Mouse (Mus musculus) MEL (cell line): ENCODE measurements around the gene Copg2. TPM values are rescaled to one million over a fixed set of nuclear protein-coding genes. Genes with fewer than 3 reads are reported as not detected.

ENCODE experiments used
- DNase-seq: peaks from one replicate; pipeline ENCODE4 v3.0.0; 2011; ENCODE audit warnings: low read depth, low spot score
- H3K27ac ChIP-seq: 2 replicates; pipeline ENCODE4 v1.5.1; 2012; ENCODE audit warnings: low read depth, mild to moderate bottlenecking, control low read depth, low read length, moderate library complexity; ENCODE audit not compliant: control insufficient read depth
- H3K27me3 ChIP-seq, 2 experiments: fragments of 150-350 bp in 1 of 2; sonication (generic) in 1 of 2; 2 replicates each; pipeline ENCODE4 v1.6.1; 2012; ENCODE audit warnings: low read length in 2 of 2, mild to moderate bottlenecking in 2 of 2, improper control_type of control experiment in 1 of 2, moderate library complexity in 1 of 2; ENCODE audit not compliant: insufficient read depth in 2 of 2, control insufficient read depth in 1 of 2
- H3K36me3 ChIP-seq, 2 experiments: 2 replicates each; pipeline ENCODE4 v1.6.1; 2012 to 2014; ENCODE audit warnings: low read length in 2 of 2, improper control_type of control experiment in 1 of 2, inconsistent platforms in 1 of 2, mild to moderate bottlenecking in 1 of 2; ENCODE audit not compliant: insufficient read depth in 2 of 2, control insufficient read depth in 1 of 2
- H3K4me1 ChIP-seq, 2 experiments: fragments of 150-350 bp in 1 of 2; sonication (generic) in 1 of 2; 2 replicates each; pipeline ENCODE4 v1.6.1; 2012; ENCODE audit warnings: low read length in 2 of 2, improper control_type of control experiment in 1 of 2, mild to moderate bottlenecking in 1 of 2; ENCODE audit not compliant: insufficient read depth in 2 of 2, control insufficient read depth in 1 of 2
- H3K4me3 ChIP-seq, 2 experiments: fragments of 150-350 bp in 1 of 2; sonication (generic) in 1 of 2; 2 replicates each; pipeline ENCODE4 v1.5.1; 2012; ENCODE audit warnings: low read depth in 2 of 2, low read length in 2 of 2, mild to moderate bottlenecking in 2 of 2, moderate library complexity in 2 of 2, control low read depth in 1 of 2, improper control_type of control experiment in 1 of 2; ENCODE audit not compliant: control insufficient read depth in 1 of 2, insufficient read depth in 1 of 2
- H3K79me2 ChIP-seq: 2 replicates; pipeline ENCODE4 v1.6.1; 2012; ENCODE audit warnings: mild to moderate bottlenecking, low read length, moderate library complexity; ENCODE audit not compliant: control insufficient read depth, poor library complexity, insufficient read depth
- H3K9ac ChIP-seq: 2 replicates; pipeline ENCODE4 v1.6.1; 2012; ENCODE audit warnings: low read depth, mild to moderate bottlenecking, control low read depth, low read length, moderate library complexity; ENCODE audit not compliant: control insufficient read depth, poor library complexity, severe bottlenecking
- H3K9me3 ChIP-seq: fragments of 150-350 bp; sonication (generic); replicated peaks from 2 replicates; pipeline ENCODE4 v1.6.1; 2012; ENCODE audit warnings: mild to moderate bottlenecking, low read length, improper control_type of control experiment, moderate library complexity; ENCODE audit not compliant: insufficient read depth
- BHLHE40 ChIP-seq: IDR thresholded peaks from 2 replicates; pipeline ENCODE4 v1.6.1; 2012; ENCODE audit warnings: low read depth, mild to moderate bottlenecking, inconsistent platforms, low read length, improper control_type of control experiment, borderline replicate concordance
- CHD1 ChIP-seq: IDR thresholded peaks from 2 replicates; pipeline ENCODE4 v1.6.1; 2012; ENCODE audit warnings: low read depth, mild to moderate bottlenecking, inconsistent platforms, low read length, improper control_type of control experiment
- CHD2 ChIP-seq: IDR thresholded peaks from 2 replicates; pipeline ENCODE4 v1.6.1; 2011; ENCODE audit warnings: low read length, improper control_type of control experiment
- CTCF ChIP-seq, 3 experiments: IDR thresholded peaks in 2 of 3; conservative IDR thresholded peaks in 1 of 3; 2 replicates each; pipeline ENCODE4 v1.5.1; 2011 to 2012; ENCODE audit warnings: low read length in 3 of 3, low read depth in 2 of 3, mild to moderate bottlenecking in 2 of 3, improper control_type of control experiment in 1 of 3, inconsistent platforms in 1 of 3, mixed read lengths in 1 of 3, moderate library complexity in 1 of 3; ENCODE audit not compliant: control insufficient read depth in 1 of 3, insufficient read depth in 1 of 3, poor library complexity in 1 of 3, severe bottlenecking in 1 of 3
- E2F4 ChIP-seq: IDR thresholded peaks from 2 replicates; pipeline ENCODE4 v1.6.1; 2011; ENCODE audit warnings: low read depth, low read length, improper control_type of control experiment, borderline replicate concordance
- ELF1 ChIP-seq: IDR thresholded peaks from 2 replicates; pipeline ENCODE4 v1.6.1; 2014; ENCODE audit warnings: low read depth, mild to moderate bottlenecking, inconsistent platforms, low read length, improper control_type of control experiment, moderate library complexity
- EP300 ChIP-seq, 2 experiments: IDR thresholded peaks; 2 replicates each; pipeline ENCODE4 v1.6.1; 2011; ENCODE audit warnings: improper control_type of control experiment in 2 of 2, low read length in 2 of 2, low read depth in 1 of 2, mild to moderate bottlenecking in 1 of 2
- GABPA ChIP-seq: IDR thresholded peaks from 2 replicates; pipeline ENCODE4 v1.6.1; 2012; ENCODE audit warnings: low read depth, mild to moderate bottlenecking, inconsistent platforms, low read length, improper control_type of control experiment, moderate library complexity
- GATA1 ChIP-seq: IDR thresholded peaks from 2 replicates; pipeline ENCODE4 v1.6.1; 2011; ENCODE audit warnings: low read depth, low read length, improper control_type of control experiment
- KAT2A ChIP-seq: conservative IDR thresholded peaks from 2 replicates; pipeline ENCODE4 v1.6.1; 2012; ENCODE audit warnings: low read depth, low read length, improper control_type of control experiment, inconsistent platforms
- MAFK ChIP-seq: IDR thresholded peaks from 2 replicates; pipeline ENCODE4 v1.6.1; 2011; ENCODE audit warnings: low read depth, mild to moderate bottlenecking, low read length, improper control_type of control experiment, borderline replicate concordance
- MAZ ChIP-seq: IDR thresholded peaks from 2 replicates; pipeline ENCODE4 v1.6.1; 2012; ENCODE audit warnings: low read depth, mild to moderate bottlenecking, inconsistent platforms, low read length, improper control_type of control experiment
- MEF2A ChIP-seq: IDR thresholded peaks from 2 replicates; pipeline ENCODE4 v1.6.1; 2014; ENCODE audit warnings: low read depth, mild to moderate bottlenecking, inconsistent platforms, low read length, improper control_type of control experiment; ENCODE audit not compliant: poor library complexity, insufficient replicate concordance, severe bottlenecking; ENCODE audit errors: extremely low read depth
- MYB ChIP-seq: IDR thresholded peaks from 2 replicates; pipeline ENCODE4 v1.6.1; 2011; ENCODE audit warnings: mild to moderate bottlenecking, low read depth, low read length, improper control_type of control experiment
- MYC ChIP-seq: IDR thresholded peaks from 2 replicates; pipeline ENCODE4 v1.6.1; 2011; ENCODE audit warnings: low read depth, mild to moderate bottlenecking, low read length, improper control_type of control experiment, moderate library complexity
- NELFE ChIP-seq: IDR thresholded peaks from 2 replicates; pipeline ENCODE4 v1.6.1; 2011; ENCODE audit warnings: low read depth, low read length, improper control_type of control experiment
- NRF1 ChIP-seq: IDR thresholded peaks from 2 replicates; pipeline ENCODE4 v1.6.1; 2014; ENCODE audit warnings: low read depth, mild to moderate bottlenecking, inconsistent platforms, low read length, improper control_type of control experiment, moderate library complexity; ENCODE audit not compliant: poor library complexity, insufficient read depth, severe bottlenecking
- POLR2A ChIP-seq, 2 experiments: IDR thresholded peaks; 2 replicates each; pipeline ENCODE4 v1.6.1; 2011 to 2012; ENCODE audit warnings: low read length in 2 of 2, mild to moderate bottlenecking in 2 of 2, control low read depth in 1 of 2, improper control_type of control experiment in 1 of 2, low read depth in 1 of 2, moderate library complexity in 1 of 2; ENCODE audit not compliant: control insufficient read depth in 1 of 2, insufficient read depth in 1 of 2, poor library complexity in 1 of 2
- POLR2AphosphoS2 ChIP-seq: IDR thresholded peaks from 2 replicates; pipeline ENCODE4 v1.6.1; 2011; ENCODE audit warnings: low read length, improper control_type of control experiment
- POLR2AphosphoS5 ChIP-seq: IDR thresholded peaks from 2 replicates; pipeline ENCODE4 v1.6.1; 2012; ENCODE audit warnings: low read depth, borderline replicate concordance, mild to moderate bottlenecking, inconsistent platforms, low read length, moderate library complexity, mixed read lengths
- RAD21 ChIP-seq: IDR thresholded peaks from 2 replicates; pipeline ENCODE4 v1.6.1; 2011; ENCODE audit warnings: mild to moderate bottlenecking, low read depth, low read length, improper control_type of control experiment
- RCOR1 ChIP-seq: IDR thresholded peaks from 2 replicates; pipeline ENCODE4 v1.6.1; 2012; ENCODE audit warnings: low read depth, mild to moderate bottlenecking, inconsistent platforms, low read length, improper control_type of control experiment
- SMC3 ChIP-seq: IDR thresholded peaks from 2 replicates; pipeline ENCODE4 v1.6.1; 2011; ENCODE audit warnings: low read depth, low read length, improper control_type of control experiment
- TBP ChIP-seq: IDR thresholded peaks from 2 replicates; pipeline ENCODE4 v1.8.0; 2011; ENCODE audit warnings: low read depth, low read length, improper control_type of control experiment
- TCF12 ChIP-seq: IDR thresholded peaks from 2 replicates; pipeline ENCODE4 v1.6.1; 2014; ENCODE audit warnings: low read depth, mild to moderate bottlenecking, inconsistent platforms, low read length, improper control_type of control experiment, moderate library complexity
- UBTF ChIP-seq: IDR thresholded peaks from 2 replicates; pipeline ENCODE4 v1.6.1; 2012; ENCODE audit warnings: low read depth, mild to moderate bottlenecking, inconsistent platforms, low read length, improper control_type of control experiment, moderate library complexity, borderline replicate concordance; ENCODE audit not compliant: insufficient read depth
- USF1 ChIP-seq: IDR thresholded peaks from 2 replicates; pipeline ENCODE4 v1.6.1; 2014; ENCODE audit warnings: low read depth, mild to moderate bottlenecking, inconsistent platforms, low read length, improper control_type of control experiment, moderate library complexity
- ZMIZ1 ChIP-seq: IDR thresholded peaks from 2 replicates; pipeline ENCODE4 v1.6.1; 2012; ENCODE audit warnings: low read depth, mild to moderate bottlenecking, inconsistent platforms, low read length, improper control_type of control experiment, moderate library complexity
- ZNF384 ChIP-seq: IDR thresholded peaks from 2 replicates; pipeline ENCODE4 v1.6.1; 2012; ENCODE audit warnings: low read depth, mild to moderate bottlenecking, inconsistent platforms, low read length, improper control_type of control experiment
- polyA plus RNA-seq, 2 experiments: library from polyadenylated mRNA; stranded (reverse) in 1 of 2; unstranded in 1 of 2; fragments of >175 nt in 1 of 2; fragments of >200 nt in 1 of 2; gene quantifications; 2 replicates each; pipeline versions ENCODE4 v1.2.1 to v1.2.4; 2012; ENCODE audit warnings: low replicate concordance in 2 of 2, low read depth in 1 of 2; ENCODE audit not compliant: insufficient read length in 2 of 2, insufficient read depth in 1 of 2, missing spikeins in 1 of 2
- total RNA-seq: library from RNA; depleted of rRNA; stranded (reverse); fragments of 300-350 nt; gene quantifications from 2 replicates; pipeline ENCODE4 v1.2.3, GENCODE M21; 2012

Copg2 gene
- total and polyA plus RNA-seq, 3 experiments = 14.8 to 20.3 TPM; not detected in 1

GRCm38 (mm10) chr6:30904911-30905310 lies 8.3 kb upstream of the Copg2 start:
- no peaks in the 10 kb centered on the region for H3K36me3 ChIP-seq
- no peak overlapping the region for H3K4me3 ChIP-seq
- H3K27ac ChIP-seq = no peak overlapping the region
- H3K9ac ChIP-seq = no peak overlapping the region
- H3K4me1 ChIP-seq = no peaks in the 10 kb centered on the region; a peak in 1 of 4 replicates
- H3K9me3 ChIP-seq = no peaks in the 10 kb centered on the region
- no peaks in the 10 kb centered on the region for H3K79me2 ChIP-seq
- no peak for TF ChIP-seq MYC
- TF ChIP-seq POLR2A (IDR thresholded peaks at IDR 0.05; ENCODE audit: control insufficient read depth in 1 of 2, insufficient read depth in 1 of 2, low read depth in 1 of 2, low read length in 2 of 2, poor library complexity in 1 of 2) = no peak
- TF ChIP-seq MAZ = no peak
- TF ChIP-seq MAFK = no peak
- no peak for TF ChIP-seq NRF1
- TF ChIP-seq KAT2A = no peak
- no peak for TF ChIP-seq CHD2
- no peak for TF ChIP-seq EP300 (IDR thresholded peaks at IDR 0.05; ENCODE audit: low read depth in 1 of 2, low read length in 2 of 2)
- TF ChIP-seq CHD1 = no peak
- TF ChIP-seq MEF2A = no peak
- TF ChIP-seq ZMIZ1 = no peak
- no peak for TF ChIP-seq E2F4
- TF ChIP-seq RCOR1 = no peak
- TF ChIP-seq MYB = no peak
- TF ChIP-seq POLR2AphosphoS2 = no peak
- TF ChIP-seq TBP = no peak
- no peak for TF ChIP-seq BHLHE40
- no peak for TF ChIP-seq TCF12
- no peak for DNase-seq
- H3K27me3 ChIP-seq = no peaks in the 10 kb centered on the region; a peak in 1 of 4 replicates

- H3K27ac ChIP-seq = no peak overlapping the region
- peak; percentile 37 for DNase-seq
- H3K79me2 ChIP-seq = no peaks in the 10 kb centered on the region
- H3K9me3 ChIP-seq = no peaks in the 10 kb centered on the region
- H3K9ac ChIP-seq = no peak overlapping the region
- no peaks in the 10 kb centered on the region; a peak in 1 of 4 replicates for H3K27me3 ChIP-seq
- H3K36me3 ChIP-seq = no peaks in the 10 kb centered on the region
- H3K4me1 ChIP-seq = no peaks in the 10 kb centered on the region; a peak in 1 of 4 replicates
- H3K4me3 ChIP-seq = no peak overlapping the region
- TF ChIP-seq NRF1 (no peak), EP300 (IDR thresholded peaks at IDR 0.05; ENCODE audit: low read depth in 1 of 2, low read length in 2 of 2) (peak; percentile 47 to 53), USF1 (no peak), ZNF384 (peak; percentile 81), GABPA (no peak), GATA1 (0 out of 2 replicates have a peak, but pooled peaks have one; percentile 33), MYC (no peak), MYB (no peak), POLR2AphosphoS5 (no peak), MEF2A (no peak), BHLHE40 (no peak), UBTF (no peak), RAD21 (no peak), NELFE (no peak), ELF1 (no peak), SMC3 (no peak), POLR2AphosphoS2 (no peak), TCF12 (peak; percentile 30; the same call in 1 of the 2 replicates), MAFK (no peak), RCOR1 (peak; percentile 43; the same call in 1 of the 2 replicates), CTCF (IDR thresholded peaks at IDR 0.05 in 2 of 3, conservative IDR thresholded peaks at IDR 0.05 in 1 of 3; ENCODE audit: control insufficient read depth in 1 of 3, insufficient read depth in 1 of 3, low read depth in 2 of 3, low read length in 3 of 3, poor library complexity in 1 of 3, severe bottlenecking in 1 of 3) (no peak), KAT2A (no peak), POLR2A (IDR thresholded peaks at IDR 0.05; ENCODE audit: control insufficient read depth in 1 of 2, insufficient read depth in 1 of 2, low read depth in 1 of 2, low read length in 2 of 2, poor library complexity in 1 of 2) (no peak)
Measured at GRCm38 (mm10) chr6:30904033-30904432, 7.4 kb upstream of the Copg2 start.
